ENCODE assay signal across 8 mouse cellular contexts in the genomic region with DNA sequence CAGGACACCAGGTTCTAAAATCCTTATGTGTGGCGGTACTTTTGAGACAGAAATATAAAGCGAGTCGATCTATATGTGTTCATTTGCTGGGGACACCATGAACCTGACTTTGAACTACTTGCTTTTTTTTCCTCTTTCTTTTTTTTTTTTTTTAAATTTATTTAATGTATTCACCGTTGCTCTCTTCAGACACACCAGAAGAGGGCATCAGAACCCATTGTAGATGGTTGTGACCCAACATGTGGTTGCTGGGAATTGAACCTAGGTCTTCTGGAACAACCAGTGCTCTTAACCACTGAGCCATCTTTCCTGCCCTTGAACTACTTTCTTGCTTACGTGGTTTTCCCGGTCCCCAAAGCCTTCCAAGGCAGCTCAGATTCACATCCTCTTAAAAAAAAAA. TPM values are rescaled to one million over a fixed set of nuclear protein-coding genes. Genes with fewer than 3 reads are reported as not detected.
DNase-seq lines count a peak whose midpoint lies in the region; ATAC-seq and TF ChIP-seq lines count a peak whose summit lies in the region.

No protein-coding gene starts in this region.

- no peak for DNase-seq in kidney, postnatal 4 days
- DNase-seq in midbrain, postnatal 0 days (ENCODE audit: low spot score) = no peak
- DNase-seq in layer of hippocampus, adult 8-10 months (ENCODE audit: low spot score in 2 of 2) = no peak
- DNase-seq in frontal cortex, postnatal 10 days (ENCODE audit: low spot score in 2 of 2) = no peak
- DNase-seq in adrenal gland, adult (ENCODE audit: inconsistent age in 2 of 2, low spot score in 1 of 2) = no peak

- H3K9me3 ChIP-seq in kidney, embryonic 16.5 days (ENCODE audit: low read length) = no peaks in the 10 kb centered on the region
- no peaks in the 10 kb centered on the region for H3K9me3 ChIP-seq in hindbrain, embryonic 16.5 days (ENCODE audit: control insufficient read depth, low read length)
- no peaks in the 10 kb centered on the region for H3K9me3 ChIP-seq in midbrain, postnatal 0 days (ENCODE audit: low read length)

- peak overlapping the region; percentile 96 for H3K4me3 ChIP-seq in kidney, embryonic 16.5 days (ENCODE audit: low read length)
- H3K4me3 ChIP-seq in cortical plate, adult 2 months (ENCODE audit: insufficient read depth, low read length) = peak overlapping the region; percentile 96
- H3K4me3 ChIP-seq in hindbrain, embryonic 16.5 days (ENCODE audit: low read length) = peak overlapping the region; percentile 91
- H3K4me3 ChIP-seq in midbrain, postnatal 0 days (ENCODE audit: low read depth, low read length) = peak overlapping the region; percentile 93

- TF ChIP-seq CTCF in cortical plate, adult 2 months (IDR thresholded peaks at IDR 0.05; ENCODE audit: extremely low read depth, insufficient read depth, low read length) = no peak
- peak; percentile 36 for TF ChIP-seq CTCF in midbrain, postnatal 0 days (IDR thresholded peaks at IDR 0.05)

- ATAC-seq in kidney, embryonic 16.5 days (ENCODE audit: low FRiP score, low TSS enrichment) = no peak
- ATAC-seq in hindbrain, embryonic 16.5 days = no peak
- ATAC-seq in midbrain, postnatal 0 days (ENCODE audit: low FRiP score) = no peak

- H3K9ac ChIP-seq in kidney, embryonic 16.5 days (replicated peaks; ENCODE audit: low read length) = peak overlapping the region; percentile 86
- peak overlapping the region; percentile 92 for H3K9ac ChIP-seq in hindbrain, embryonic 16.5 days (ENCODE audit: low read depth, low read length)
- peak overlapping the region; percentile 92 for H3K9ac ChIP-seq in midbrain, postnatal 0 days (replicated peaks; ENCODE audit: low read length, poor library complexity, severe bottlenecking)

- no peaks in the 10 kb centered on the region for H3K36me3 ChIP-seq in kidney, embryonic 16.5 days (ENCODE audit: insufficient read depth, low read length)
- H3K36me3 ChIP-seq in hindbrain, embryonic 16.5 days (ENCODE audit: control insufficient read depth, insufficient read depth, low read length) = no peaks in the 10 kb centered on the region
- no peaks in the 10 kb centered on the region for H3K36me3 ChIP-seq in midbrain, postnatal 0 days (ENCODE audit: insufficient read depth, low read length)

- TF ChIP-seq POLR2A in cortical plate, adult 2 months (IDR thresholded peaks at IDR 0.05; ENCODE audit: extremely low read depth, insufficient read depth, low read length) = no peak

- H3K4me2 ChIP-seq in kidney, embryonic 16.5 days (replicated peaks; ENCODE audit: low read depth, low read length) = peak overlapping the region; percentile 81
- H3K4me2 ChIP-seq in hindbrain, embryonic 16.5 days (ENCODE audit: low read length) = peak overlapping the region; percentile 67
- H3K4me2 ChIP-seq in midbrain, postnatal 0 days (ENCODE audit: low read depth, low read length, poor library complexity, severe bottlenecking) = peak overlapping the region; percentile 79

- 47% methylated on average over 6 of the region's 6 CpGs for WGBS in kidney, embryonic 16.5 days
- WGBS in hindbrain, embryonic 16.5 days = 45% methylated on average over 6 of the region's 6 CpGs
- 48% methylated on average over 6 of the region's 6 CpGs for WGBS in midbrain, postnatal 0 days

- peaks cover 22% of the 10 kb centered on the region for H3K4me1 ChIP-seq in kidney, embryonic 16.5 days (ENCODE audit: insufficient read depth, low read length)
- peaks cover 11% of the 10 kb centered on the region for H3K4me1 ChIP-seq in cortical plate, adult 2 months (ENCODE audit: control insufficient read depth, insufficient read depth, low read length)
- H3K4me1 ChIP-seq in hindbrain, embryonic 16.5 days (ENCODE audit: control insufficient read depth, insufficient read depth, low read depth, low read length) = peaks cover 18% of the 10 kb centered on the region
- H3K4me1 ChIP-seq in midbrain, postnatal 0 days (ENCODE audit: insufficient read depth, low read length) = peaks cover 16% of the 10 kb centered on the region

- H3K27me3 ChIP-seq in kidney, embryonic 16.5 days (ENCODE audit: insufficient read depth, low read length) = no peaks in the 10 kb centered on the region
- H3K27me3 ChIP-seq in hindbrain, embryonic 16.5 days (replicated peaks; ENCODE audit: control insufficient read depth, insufficient read depth, low read length) = no peaks in the 10 kb centered on the region
- H3K27me3 ChIP-seq in midbrain, postnatal 0 days (ENCODE audit: insufficient read depth, low read length) = no peaks in the 10 kb centered on the region

- peak overlapping the region; percentile 82 for H3K27ac ChIP-seq in kidney, embryonic 16.5 days (ENCODE audit: low read length)
- peak overlapping the region; percentile 67 for H3K27ac ChIP-seq in cortical plate, adult 2 months (ENCODE audit: insufficient read depth, low read length)
- peak overlapping the region; percentile 75 for H3K27ac ChIP-seq in hindbrain, embryonic 16.5 days (ENCODE audit: low read depth, low read length)
- peak overlapping the region; percentile 86 for H3K27ac ChIP-seq in midbrain, postnatal 0 days (ENCODE audit: low read depth, low read length)

RNA-seq across cellular contexts. Expression of gene Mapk8ip3, which starts 0.5 kb away (rescaled TPM):
- 30.1 and 33.6 TPM in 2 replicates for polyA plus RNA-seq in kidney, embryonic 16.5 days (2015; fragmentation: Nextera tagmentation; extraction: Ambion mirVana)
- 328 and 355 TPM in 2 replicates for polyA plus RNA-seq in cortical plate, adult 2 months (2012; rRNA removed)
- 90.0 and 102 TPM in 2 replicates for polyA plus RNA-seq in hindbrain, embryonic 16.5 days (2015; fragmentation: Nextera tagmentation; extraction: Ambion mirVana)
- total RNA-seq in midbrain, postnatal 0 days (2014; rRNA removed) = 153 and 168 TPM in 2 replicates
- polyA plus RNA-seq in midbrain, postnatal 0 days (2015; fragmentation: Nextera tagmentation; extraction: Ambion mirVana) = 70.5 and 72.5 TPM in 2 replicates
- total RNA-seq in layer of hippocampus, adult 8-10 months (2022) = 100 to 1,000 TPM; 384 to 435 (median 406) TPM

RNA-seq across cellular contexts. Expression of gene Jpt2, which starts 23.2 kb away (rescaled TPM):
- polyA plus RNA-seq in kidney, embryonic 16.5 days (2015; fragmentation: Nextera tagmentation; extraction: Ambion mirVana) = 197 and 218 TPM in 2 replicates
- 4.5 and 6.2 TPM in 2 replicates for polyA plus RNA-seq in cortical plate, adult 2 months (2012; rRNA removed)
- polyA plus RNA-seq in hindbrain, embryonic 16.5 days (2015; fragmentation: Nextera tagmentation; extraction: Ambion mirVana) = 82.9 and 97.9 TPM in 2 replicates
- 60.7 and 61.0 TPM in 2 replicates for total RNA-seq in midbrain, postnatal 0 days (2014; rRNA removed)
- polyA plus RNA-seq in midbrain, postnatal 0 days (2015; fragmentation: Nextera tagmentation; extraction: Ambion mirVana) = 64.5 and 66.7 TPM in 2 replicates
- total RNA-seq in layer of hippocampus, adult 8-10 months (2022) = 1 to 10 TPM; 5.5 to 8.8 (median 7.9) TPM

RNA-seq across cellular contexts. Expression of gene Nme3, which starts 41.0 kb away (rescaled TPM):
- 78.1 and 86.1 TPM in 2 replicates for polyA plus RNA-seq in kidney, embryonic 16.5 days (2015; fragmentation: Nextera tagmentation; extraction: Ambion mirVana)
- polyA plus RNA-seq in cortical plate, adult 2 months (2012; rRNA removed) = 94.5 and 94.7 TPM in 2 replicates
- 88.2 and 99.9 TPM in 2 replicates for polyA plus RNA-seq in hindbrain, embryonic 16.5 days (2015; fragmentation: Nextera tagmentation; extraction: Ambion mirVana)
- total RNA-seq in midbrain, postnatal 0 days (2014; rRNA removed) = 54.4 and 65.3 TPM in 2 replicates
- polyA plus RNA-seq in midbrain, postnatal 0 days (2015; fragmentation: Nextera tagmentation; extraction: Ambion mirVana) = 98.3 and 105 TPM in 2 replicates
- 10 to 100 TPM; 50.9 to 64.2 (median 51.9) TPM for total RNA-seq in layer of hippocampus, adult 8-10 months (2022)

RNA-seq across cellular contexts. Expression of gene Mrps34, which starts 42.4 kb away (rescaled TPM):
- 102 TPM in 2 replicates for polyA plus RNA-seq in kidney, embryonic 16.5 days (2015; fragmentation: Nextera tagmentation; extraction: Ambion mirVana)
- polyA plus RNA-seq in cortical plate, adult 2 months (2012; rRNA removed) = 115 and 117 TPM in 2 replicates
- polyA plus RNA-seq in hindbrain, embryonic 16.5 days (2015; fragmentation: Nextera tagmentation; extraction: Ambion mirVana) = 85.3 and 89.0 TPM in 2 replicates
- total RNA-seq in midbrain, postnatal 0 days (2014; rRNA removed) = 43.8 and 46.1 TPM in 2 replicates
- polyA plus RNA-seq in midbrain, postnatal 0 days (2015; fragmentation: Nextera tagmentation; extraction: Ambion mirVana) = 128 and 131 TPM in 2 replicates
- 10 to 100 TPM; 63.3 to 78.7 (median 73.4) TPM for total RNA-seq in layer of hippocampus, adult 8-10 months (2022)

RNA-seq across cellular contexts. Expression of gene Eme2, which starts 42.4 kb away (rescaled TPM):
- polyA plus RNA-seq in kidney, embryonic 16.5 days (2015; fragmentation: Nextera tagmentation; extraction: Ambion mirVana) = 36.5 and 38.5 TPM in 2 replicates
- 62.4 and 65.0 TPM in 2 replicates for polyA plus RNA-seq in cortical plate, adult 2 months (2012; rRNA removed)
- polyA plus RNA-seq in hindbrain, embryonic 16.5 days (2015; fragmentation: Nextera tagmentation; extraction: Ambion mirVana) = 30.1 and 30.2 TPM in 2 replicates
- 29.7 and 31.7 TPM in 2 replicates for total RNA-seq in midbrain, postnatal 0 days (2014; rRNA removed)
- polyA plus RNA-seq in midbrain, postnatal 0 days (2015; fragmentation: Nextera tagmentation; extraction: Ambion mirVana) = 20.2 and 22.5 TPM in 2 replicates
- total RNA-seq in layer of hippocampus, adult 8-10 months (2022) = 10 to 100 TPM; 54.6 to 64.3 (median 62.0) TPM
